Mouse (Mus musculus): ENCODE measurements around the gene Hist1h2ad.
"Not testable (repeated sequence)": the region's sequence is repeated elsewhere in the genome, so short reads cannot be mapped to it uniquely, and the experiment has no call there.

Hist1h2ad gene

GRCm38 (mm10) chr13:23542225-23542980 lies 31.8 kb upstream of the Hist1h2ad start:
- not testable (repeated sequence) for DNase-seq

GRCm38 (mm10) chr13:23542999-23543607 lies 31.1 kb upstream of the Hist1h2ad start, which contains the start of gene Hist1h2bh:
Gene Hist1h2bh (minus strand): TSS chr13:23543392.
- DNase-seq, result peak; percentile 42 to 53

DNA sequence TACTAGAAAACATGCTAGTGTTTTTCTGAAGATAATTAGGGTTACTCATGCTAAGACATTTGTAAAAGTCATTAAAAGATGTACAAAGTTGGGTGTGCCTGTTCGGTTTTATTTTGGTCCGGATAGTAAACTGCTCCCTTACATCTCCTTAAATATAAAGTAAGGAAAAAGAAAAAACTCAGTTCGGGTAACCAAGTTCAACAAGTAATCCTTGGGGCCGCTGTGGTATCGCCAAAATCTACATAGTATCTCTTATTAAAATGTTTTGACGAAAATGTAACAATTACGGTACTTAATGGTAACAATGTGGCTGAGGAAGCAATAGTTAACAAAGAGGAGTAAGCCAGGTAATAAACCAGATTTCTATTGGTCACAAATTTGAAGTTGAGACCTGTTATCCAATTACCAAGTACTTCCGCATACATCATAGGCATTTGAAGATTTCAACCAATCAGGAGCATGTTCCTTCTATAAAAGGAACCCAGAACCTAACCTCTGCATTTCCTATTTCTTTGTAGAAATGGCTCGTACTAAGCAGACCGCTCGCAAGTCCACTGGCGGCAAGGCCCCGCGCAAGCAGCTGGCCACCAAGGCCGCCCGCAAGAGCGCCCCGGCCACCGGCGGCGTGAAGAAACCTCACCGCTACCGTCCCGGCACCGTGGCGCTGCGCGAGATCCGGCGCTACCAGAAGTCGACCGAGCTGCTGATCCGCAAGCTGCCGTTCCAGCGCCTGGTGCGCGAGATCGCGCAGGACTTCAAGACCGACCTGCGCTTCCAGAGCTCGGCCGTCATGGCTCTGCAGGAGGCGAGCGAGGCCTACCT lies 30.0 kb upstream of the Hist1h2ad start, which contains the start of gene Hist1h3f:
Gene Hist1h3f (plus strand): TSS at position 88 of the 822 bp plus-strand sequence.
- peak; percentile 52 to 66 for DNase-seq

DNA sequence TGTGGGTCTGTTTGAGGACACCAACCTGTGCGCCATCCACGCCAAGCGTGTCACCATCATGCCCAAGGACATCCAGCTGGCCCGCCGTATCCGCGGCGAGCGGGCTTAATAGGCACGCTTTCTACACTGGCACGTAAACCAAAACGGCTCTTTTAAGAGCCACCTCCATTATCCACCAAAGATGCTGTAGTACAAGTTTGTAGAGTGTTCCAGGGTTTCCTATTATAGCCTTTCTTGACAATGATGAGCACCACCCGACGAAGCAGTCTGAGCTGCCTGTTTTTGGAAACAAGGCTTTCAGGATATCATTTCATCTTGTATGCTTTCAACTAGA lies 29.4 kb upstream of the Hist1h2ad start:
- DNase-seq, result not testable (repeated sequence)

- no peak for DNase-seq
Observed at GRCm38 (mm10) chr13:23546694-23547093, 27.5 kb upstream of the Hist1h2ad start.

GRCm38 (mm10) chr13:23550761-23551145 lies 23.4 kb upstream of the Hist1h2ad start:
- DNase-seq, result no peak

GRCm38 (mm10) chr13:23551146-23551834 lies 22.9 kb upstream of the Hist1h2ad start, which contains the start of gene Hist1h4f:
Gene Hist1h4f (minus strand): TSS chr13:23551648.
- DNase-seq, result peak; percentile 60 to 65

- no peak for DNase-seq
Observed at GRCm38 (mm10) chr13:23551931-23552914, 22.0 kb upstream of the Hist1h2ad start.

- no peak for DNase-seq
Observed at GRCm38 (mm10) chr13:23552962-23553361, 21.2 kb upstream of the Hist1h2ad start, which contains the start of gene Hist1h1d. Gene Hist1h1d (plus strand): TSS chr13:23553262.

- no peak for DNase-seq
Observed at GRCm38 (mm10) chr13:23554393-23554792, 19.8 kb upstream of the Hist1h2ad start.

DNA sequence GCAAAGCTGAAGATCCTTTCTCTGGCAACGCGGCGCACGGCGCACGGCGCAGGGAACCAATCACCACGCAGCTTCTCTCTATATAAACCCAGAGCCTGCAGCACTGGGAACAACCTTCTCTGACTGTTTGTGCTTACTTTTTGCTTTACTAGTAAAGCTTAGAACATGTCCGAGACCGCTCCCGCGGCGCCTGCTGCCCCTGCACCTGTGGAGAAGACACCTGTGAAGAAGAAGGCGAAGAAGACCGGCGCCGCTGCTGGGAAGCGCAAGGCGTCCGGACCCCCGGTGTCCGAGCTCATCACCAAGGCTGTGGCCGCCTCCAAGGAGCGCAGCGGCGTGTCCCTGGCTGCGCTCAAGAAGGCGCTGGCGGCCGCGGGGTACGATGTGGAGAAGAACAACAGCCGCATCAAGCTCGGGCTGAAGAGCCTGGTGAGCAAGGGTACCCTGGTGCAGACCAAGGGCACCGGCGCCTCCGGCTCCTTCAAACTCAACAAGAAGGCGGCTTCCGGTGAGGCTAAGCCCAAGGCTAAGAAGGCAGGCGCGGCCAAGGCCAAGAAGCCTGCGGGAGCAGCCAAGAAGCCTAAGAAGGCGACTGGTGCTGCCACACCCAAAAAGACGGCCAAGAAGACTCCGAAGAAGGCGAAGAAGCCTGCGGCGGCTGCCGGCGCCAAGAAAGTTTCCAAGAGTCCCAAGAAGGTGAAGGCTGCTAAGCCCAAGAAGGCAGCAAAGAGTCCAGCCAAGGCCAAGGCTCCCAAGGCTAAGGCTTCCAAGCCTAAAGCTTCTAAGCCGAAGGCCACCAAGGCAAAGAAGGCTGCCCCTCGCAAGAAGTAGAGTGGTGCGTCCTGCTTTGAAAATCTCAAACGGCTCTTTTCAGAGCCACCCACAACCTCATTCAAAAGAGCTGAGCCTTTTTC lies 19.0 kb upstream of the Hist1h2ad start:
- peak; percentile 66 to 69 for DNase-seq

GRCm38 (mm10) chr13:23555839-23556416 lies 18.3 kb upstream of the Hist1h2ad start:
- no peak for DNase-seq

DNA sequence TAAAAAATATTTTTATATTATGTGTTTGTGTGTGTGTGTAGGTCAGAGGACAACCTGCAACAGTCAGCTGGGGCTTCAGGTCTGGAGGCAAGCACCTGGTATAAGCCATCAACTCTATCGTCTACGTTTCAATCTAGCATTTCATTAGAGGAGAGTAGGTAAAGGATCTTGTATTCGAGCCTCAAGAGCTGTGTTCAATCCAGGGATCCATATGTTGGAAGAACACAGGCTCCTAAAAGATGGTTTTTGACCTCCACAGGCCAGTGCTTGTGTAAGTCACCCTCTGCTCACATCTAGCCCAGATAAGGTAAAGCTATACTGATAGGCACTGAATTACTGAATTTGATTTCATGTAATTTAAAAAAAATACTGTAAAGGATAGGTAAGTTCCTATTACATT lies 17.3 kb upstream of the Hist1h2ad start:
- no peak for DNase-seq

DNA sequence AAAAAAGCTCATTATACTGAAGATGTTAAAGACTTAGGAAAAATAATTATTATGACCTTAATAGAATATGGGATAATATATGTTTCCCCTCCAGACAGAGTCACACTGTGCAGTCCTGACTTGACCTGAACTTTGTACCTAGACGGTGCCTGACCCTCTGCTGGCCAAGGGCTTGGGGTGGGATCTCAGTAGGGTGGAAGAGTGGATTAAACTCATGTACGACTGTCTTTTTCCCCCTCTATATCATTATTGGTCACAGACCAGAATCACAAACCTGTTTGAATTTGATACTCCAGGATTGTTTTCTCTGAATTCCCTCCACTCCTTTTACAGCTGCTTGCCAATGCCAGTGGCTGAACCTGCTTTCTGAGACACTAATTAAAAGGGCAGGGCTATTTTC lies 13.5 kb upstream of the Hist1h2ad start:
- DNase-seq, result not testable (repeated sequence)

- DNase-seq, result not testable (repeated sequence)
Observed at GRCm38 (mm10) chr13:23561531-23561882, 12.7 kb upstream of the Hist1h2ad start.

- peak; percentile 84 to 86 for DNase-seq
Observed at GRCm38 (mm10) chr13:23561883-23562659, 12.1 kb upstream of the Hist1h2ad start, which contains the start of gene Hist1h3e. Gene Hist1h3e (minus strand): TSS chr13:23562369.

- DNase-seq, result no peak
Observed at GRCm38 (mm10) chr13:23562699-23563462, 11.3 kb upstream of the Hist1h2ad start.

- DNase-seq, result no peak
Observed at GRCm38 (mm10) chr13:23564482-23564881, 9.7 kb upstream of the Hist1h2ad start.
